Mouse (Mus musculus) cerebellum, adult 9-11 months (tissue): ENCODE data around the gene Psmd10.

ENCODE experiments used
- DNase-seq: peaks from one replicate; pipeline ENCODE4 v3.0.0; 2022

Psmd10 gene

DNA sequence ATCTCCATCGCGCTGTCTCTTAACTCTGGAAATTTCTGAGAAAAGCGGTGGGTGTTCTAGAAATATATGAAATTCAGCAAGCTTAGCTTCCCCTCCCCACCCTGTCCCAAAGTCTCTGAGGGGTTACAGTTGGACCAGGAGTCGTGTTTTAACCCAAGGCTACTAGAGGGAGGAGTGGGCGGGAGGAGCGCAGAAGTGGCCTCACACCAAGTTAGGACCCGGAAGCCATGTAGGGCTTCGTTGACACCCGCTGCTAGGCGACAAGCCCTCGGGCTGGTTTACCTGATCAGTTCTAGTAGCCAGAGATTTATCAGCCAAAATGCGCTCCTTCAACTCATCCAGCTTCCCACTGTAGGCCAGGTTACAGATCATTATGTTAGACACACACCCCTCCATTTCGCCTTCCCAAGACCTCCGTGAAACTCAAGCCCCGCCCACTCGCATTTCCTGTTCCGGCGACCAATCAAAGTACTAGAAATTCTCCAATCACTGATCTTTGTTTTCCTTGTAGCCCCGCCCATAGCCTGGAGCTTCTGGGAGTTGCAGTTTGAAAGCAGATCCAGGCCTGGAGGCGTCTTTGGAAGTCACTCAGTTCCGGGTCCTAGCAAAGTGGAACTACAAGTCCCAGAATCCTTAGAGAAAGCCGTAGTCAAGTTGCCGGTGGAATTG, at the start of gene Psmd10, which contains the start of gene Atg4a:
TSS of gene Psmd10 (minus strand) at position 457 of the 669 bp plus-strand sequence.
TSS of gene Atg4a (plus strand) at position 636 of the 669 bp plus-strand sequence.
- DNase-seq: peak; percentile 95

DNA sequence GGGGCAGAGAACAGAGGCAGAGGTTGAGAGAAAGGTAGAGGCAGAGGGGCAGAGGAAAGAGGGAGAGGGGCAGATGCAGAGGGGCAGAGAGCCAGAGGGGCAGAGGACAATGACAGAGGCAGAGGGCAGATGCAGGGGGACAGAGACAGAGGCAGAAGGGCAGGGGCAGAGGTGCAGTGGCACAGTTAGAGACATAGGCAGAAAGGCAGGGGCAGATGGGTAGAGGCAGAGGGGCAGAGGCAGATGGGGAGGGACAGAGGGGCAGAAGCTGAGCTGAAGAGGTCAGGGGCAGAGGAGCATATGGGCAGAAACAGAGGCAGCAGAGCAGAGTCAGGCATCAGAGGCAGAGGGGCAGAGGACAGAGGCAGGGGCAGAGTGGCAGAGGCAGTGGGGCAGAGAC, 42.4 kb upstream of the Psmd10 start:
- DNase-seq: no peak

GRCm38 (mm10) chrX:140997912-140998545, 41.5 kb upstream of the Psmd10 start:
- DNase-seq: no peak

GRCm38 (mm10) chrX:140996909-140997516, 40.5 kb upstream of the Psmd10 start:
- no peak for DNase-seq

DNA sequence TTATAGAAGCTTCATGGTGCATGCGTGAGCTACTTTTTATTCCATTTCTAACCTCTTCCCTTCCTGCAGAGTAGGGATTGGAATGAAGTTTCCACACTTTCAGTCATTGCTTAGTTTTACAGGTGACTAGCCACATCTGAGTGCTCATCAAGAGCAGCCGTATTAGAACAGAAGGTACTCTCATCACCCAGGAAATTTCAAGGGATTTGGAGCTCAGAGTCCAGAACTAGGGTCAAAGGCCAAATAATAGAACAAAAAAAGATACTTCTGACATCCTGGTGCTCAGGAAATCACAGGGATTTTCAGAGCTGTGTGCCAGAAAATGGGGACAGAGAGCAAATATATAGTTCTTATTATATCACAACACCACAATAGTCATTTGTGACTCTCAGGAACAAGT, 28.7 kb upstream of the Psmd10 start:
- no peak for DNase-seq

DNA sequence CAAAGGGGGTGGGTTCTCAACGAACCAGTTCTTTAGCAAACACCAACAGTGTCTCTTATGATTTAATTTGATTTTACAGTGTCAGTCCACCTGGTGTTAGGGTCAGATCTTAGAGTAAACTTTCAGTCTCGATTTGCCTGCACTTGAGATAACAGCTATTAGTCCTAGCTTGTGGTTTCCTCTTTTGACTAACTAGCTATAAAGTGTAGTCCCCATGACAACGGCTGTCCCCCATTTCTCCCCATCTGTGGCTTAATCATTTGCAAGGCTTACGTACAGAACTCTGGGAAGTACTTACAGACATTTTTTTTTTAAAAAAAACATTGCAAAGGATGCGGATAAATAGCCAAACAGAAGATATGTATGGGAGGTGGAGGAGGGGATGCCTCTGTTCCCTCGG, 28.3 kb upstream of the Psmd10 start:
- DNase-seq: no peak

DNA sequence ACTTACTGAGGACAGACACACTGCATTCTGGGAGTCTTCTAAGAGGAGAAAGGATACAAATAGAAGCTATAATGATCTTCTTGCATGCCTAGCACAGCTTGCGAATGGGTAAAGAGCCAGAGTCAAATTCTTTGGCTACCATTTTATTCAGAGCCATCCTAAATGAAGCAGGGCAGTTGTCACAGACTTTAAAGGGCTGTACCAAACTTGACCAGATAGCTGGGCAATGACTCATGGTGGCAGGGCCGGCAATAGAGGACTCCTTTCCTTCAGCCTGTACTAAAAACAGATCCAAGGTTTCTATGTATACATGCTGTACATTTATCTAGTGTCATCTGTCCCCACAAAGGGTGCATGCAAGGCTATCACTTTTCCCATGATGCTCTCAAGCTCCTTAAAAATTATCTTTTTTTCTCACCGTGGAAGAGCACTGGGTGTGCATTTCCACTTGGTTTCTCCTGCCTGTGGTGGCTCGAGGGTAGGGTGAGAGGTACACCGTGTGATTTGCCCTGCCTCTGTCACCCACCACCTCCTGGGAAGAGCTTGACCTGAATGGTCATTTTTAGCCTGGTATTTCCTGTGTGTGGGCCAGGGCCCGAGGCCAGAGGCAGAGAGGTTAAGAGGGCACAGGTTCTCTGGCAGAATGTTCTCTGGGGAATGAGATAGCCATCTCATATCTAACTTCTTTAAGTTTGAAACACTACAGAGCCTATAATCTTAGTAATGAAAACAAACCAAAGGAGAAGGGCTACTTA, 26.9 kb upstream of the Psmd10 start:
- DNase-seq: no peak

- DNase-seq: no peak
Measured at GRCm38 (mm10) chrX:140980163-140980562, 23.6 kb upstream of the Psmd10 start.

DNA sequence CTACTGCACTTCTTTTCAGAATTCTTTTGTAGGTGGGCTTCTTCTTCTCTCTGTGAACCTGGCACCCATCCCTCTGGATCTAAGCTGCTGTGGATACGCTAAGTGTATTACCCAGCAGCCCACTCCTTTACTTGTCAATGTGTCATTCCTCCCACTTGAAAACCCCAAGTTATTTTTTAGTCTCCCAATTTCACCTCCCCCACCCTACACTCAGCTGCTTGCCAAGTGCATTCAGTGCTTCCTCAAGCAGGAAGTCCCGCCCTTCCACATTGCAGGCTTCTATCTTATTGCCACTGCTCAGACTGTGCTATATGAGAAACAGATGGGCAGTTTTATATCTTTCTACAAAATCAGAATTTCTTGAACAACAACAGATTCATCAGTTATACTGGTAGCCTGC, 23.0 kb upstream of the Psmd10 start:
- DNase-seq: no peak

DNA sequence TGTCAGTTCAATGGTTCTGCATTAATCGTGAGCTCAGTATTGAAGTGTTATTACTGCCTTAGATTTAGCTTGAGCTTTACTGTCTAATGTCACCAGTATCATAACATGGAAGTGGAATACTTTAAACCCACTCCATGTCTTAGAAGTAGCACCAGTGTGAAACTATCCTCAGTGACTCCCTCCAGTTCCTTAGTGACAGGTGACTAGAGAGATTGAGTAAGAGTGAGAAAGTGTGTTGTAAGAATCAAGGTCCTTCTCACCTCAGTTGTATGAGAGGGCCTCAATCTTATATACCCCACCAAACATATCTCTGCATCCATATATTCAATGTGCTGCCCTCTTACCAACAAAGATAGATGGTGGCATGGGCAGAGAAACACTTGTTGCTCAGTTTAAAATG, 22.4 kb upstream of the Psmd10 start:
- DNase-seq: no peak

- no peak for DNase-seq
Measured at GRCm38 (mm10) chrX:140956959-140957358, 431 bp upstream of the Psmd10 start.

- no peak for DNase-seq
Measured at GRCm38 (mm10) chrX:140953618-140954017, 2.9 kb downstream of the Psmd10 start.

DNA sequence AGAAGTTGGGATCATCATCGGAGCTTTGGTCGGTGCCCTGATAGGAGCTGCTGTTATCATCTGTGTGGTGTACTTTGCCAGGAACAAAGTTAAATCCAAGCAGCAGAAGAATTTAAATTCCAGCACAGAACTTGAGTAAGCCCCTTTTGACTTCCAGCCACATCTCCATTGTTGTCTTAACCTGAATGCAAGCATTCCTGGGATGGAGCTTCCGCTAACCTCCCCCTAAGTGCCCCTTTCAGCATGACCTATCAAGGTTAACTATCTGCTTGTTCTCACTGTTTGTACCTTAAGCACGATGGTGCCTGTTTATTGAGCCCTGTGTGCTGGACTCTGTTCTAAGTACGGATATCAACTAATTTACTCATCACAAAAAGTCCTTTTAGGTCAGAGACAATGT, 20.3 kb downstream of the Psmd10 start:
- no peak for DNase-seq

- no peak for DNase-seq
Measured at GRCm38 (mm10) chrX:140933263-140933662, 23.3 kb downstream of the Psmd10 start.

- DNase-seq: no peak
Measured at GRCm38 (mm10) chrX:140932066-140932465, 24.5 kb downstream of the Psmd10 start.

- DNase-seq: no peak
Measured at GRCm38 (mm10) chrX:140921321-140921720, 35.2 kb downstream of the Psmd10 start.

- no peak for DNase-seq
Measured at GRCm38 (mm10) chrX:140907360-140907759, 49.2 kb downstream of the Psmd10 start, which contains the start of gene Vsig1. TSS of gene Vsig1 (plus strand) at chrX:140907608.

GRCm38 (mm10) chrX:140903487-140903886, 53.0 kb downstream of the Psmd10 start:
- DNase-seq: no peak
